Mouse (Mus musculus) embryonic fibroblast, embryonic 13.5 days (primary cell): ENCODE results near the gene Tprkb.

Source experiments
- CTCF ChIP-seq: IDR thresholded peaks from 2 replicates; pipeline ENCODE4 v1.5.1; 2011; ENCODE audit warnings: mild to moderate bottlenecking, control low read depth, low read length, moderate library complexity, borderline replicate concordance; ENCODE audit not compliant: insufficient read depth
- POLR2A ChIP-seq: IDR thresholded peaks from 2 replicates; pipeline ENCODE4 v1.6.1; 2011; ENCODE audit warnings: low read depth, mild to moderate bottlenecking, control low read depth, low read length, moderate library complexity

DNA sequence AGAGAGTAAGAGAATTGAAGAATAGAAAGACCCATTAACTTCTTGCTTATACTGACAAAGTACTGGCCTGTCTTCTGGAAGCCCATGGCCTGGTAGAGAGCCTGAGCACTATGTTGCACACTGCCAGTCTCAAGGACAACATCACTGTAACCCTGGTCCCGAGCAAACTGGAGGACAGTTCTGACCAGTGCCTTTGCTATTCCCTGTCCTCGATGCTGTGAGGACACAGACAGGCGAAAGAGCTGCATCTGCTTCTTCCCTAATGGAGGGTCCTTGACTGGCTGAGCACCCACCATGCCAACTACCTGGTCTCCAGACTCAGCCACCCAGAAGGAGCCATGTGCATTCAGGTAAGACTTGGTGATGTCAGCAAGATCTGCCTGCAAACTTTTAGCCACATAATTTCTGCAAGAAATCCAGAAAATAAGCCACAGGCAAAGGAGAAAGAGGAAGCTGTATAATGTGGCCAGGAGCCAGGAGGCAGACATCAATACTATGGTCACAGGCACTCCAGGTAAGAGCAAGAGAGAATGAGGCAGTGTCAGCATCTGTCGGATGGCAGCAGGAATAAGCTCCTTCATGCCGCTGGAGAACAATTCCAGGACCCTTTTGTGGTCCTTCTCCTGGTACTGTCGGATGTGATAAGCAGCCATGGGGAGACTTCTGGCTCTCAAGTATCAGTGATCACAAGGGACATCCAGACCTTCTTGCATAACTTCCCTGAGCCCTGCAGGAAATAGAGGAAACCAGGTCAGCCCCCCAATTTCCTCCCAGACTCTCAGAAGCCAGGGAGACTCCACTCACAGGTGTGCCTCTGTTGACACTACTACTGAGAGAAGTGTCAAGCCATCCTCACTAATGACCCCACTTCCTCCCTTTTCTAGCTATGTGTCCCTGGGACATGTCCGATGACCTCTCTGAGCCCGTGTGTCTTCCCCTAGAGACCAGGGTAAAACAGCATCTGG lies 43.7 kb upstream of the Tprkb start:
- TF ChIP-seq CTCF (no peak), POLR2A (no peak)
